In the genomic region with DNA sequence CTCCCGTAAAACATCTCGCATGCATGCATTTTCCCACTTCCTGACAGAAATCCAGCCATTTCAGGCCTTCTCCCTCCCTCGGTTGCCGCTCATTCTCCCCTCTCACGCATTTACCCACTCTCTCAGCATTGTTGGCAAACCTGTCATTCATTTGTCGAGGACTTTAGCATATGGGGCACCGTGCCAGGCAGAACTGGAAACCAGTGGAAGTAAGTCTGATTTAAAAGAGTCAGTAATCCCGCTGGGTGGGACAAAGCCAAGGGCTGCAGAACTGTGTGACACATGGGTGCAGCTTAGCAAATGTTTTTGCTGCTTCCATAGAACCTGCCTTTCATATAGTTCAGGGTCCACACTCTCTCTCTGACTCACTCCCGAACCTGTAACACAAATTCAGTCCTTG, we compare ENCODE assay signal across 20 mouse cellular contexts.
DNase-seq lines count a peak whose midpoint lies in the region; ATAC-seq and TF ChIP-seq lines count a peak whose summit lies in the region.
"Had no signal": no experiment of that assay in that cellular context is flagged by ENCODE, and none has a peak within 500 bp of the region (broad histone marks: within the 10 kb centered on the region; RNA-seq: fewer than 3 reads in every experiment).

No protein-coding gene starts in this region.

- ATAC-seq in embryonic facial prominence, embryonic 14.5 days (ENCODE audit: low read depth): no peak
- ATAC-seq in kidney, embryonic 15.5 days (replicated peaks; ENCODE audit: low FRiP score): no peak
- no peak for ATAC-seq in liver, embryonic 11.5 days (replicated peaks; ENCODE audit: low FRiP score)
- ATAC-seq: intestine, embryonic 16.5 days had no signal

- no peak overlapping the region for H3K9ac ChIP-seq in embryonic facial prominence, embryonic 14.5 days (ENCODE audit: low read depth, low read length)
- H3K9ac ChIP-seq in kidney, embryonic 15.5 days: no peak overlapping the region
- no peak overlapping the region for H3K9ac ChIP-seq in liver, embryonic 11.5 days (ENCODE audit: low read depth, low read length)
- H3K9ac ChIP-seq: hindbrain, embryonic 14.5 days; limb, embryonic 12.5 days; liver, embryonic 15.5 days; stomach, embryonic 15.5 days had no signal

- DNase-seq in embryonic facial prominence, embryonic 14.5 days (ENCODE audit: low spot score): peak; percentile 32
- no peak for DNase-seq in embryonic facial prominence, embryonic 10.5 days (ENCODE audit: low spot score)
- DNase-seq in kidney, adult 2 months: peak; percentile 86
- peak; percentile 7 for DNase-seq in brain, adult 2 months (ENCODE audit: low read depth, low spot score)
- peak; percentile 71 to 81 for DNase-seq in kidney, adult 8-10 months
- DNase-seq in gastrocnemius, postnatal 14 days: no peak
- DNase-seq in liver, embryonic 11.5 days (ENCODE audit: low spot score): no peak
- DNase-seq: adrenal gland, postnatal 36 days; cerebellum, postnatal 36 days; heart, postnatal 14 days; lung, postnatal 10 days had no signal

- WGBS in embryonic facial prominence, embryonic 14.5 days: 75% methylated on average over 9 of the region's 9 CpGs
- WGBS in embryonic facial prominence, embryonic 10.5 days: 88% methylated on average over 9 of the region's 9 CpGs
- WGBS in kidney, adult 2 months: 54% methylated on average over 9 of the region's 9 CpGs
- WGBS in kidney, embryonic 15.5 days: 77% methylated on average over 9 of the region's 9 CpGs
- WGBS in liver, embryonic 11.5 days: 81% methylated on average over 9 of the region's 9 CpGs

- TF ChIP-seq POLR2A in kidney, adult 2 months (IDR thresholded peaks at IDR 0.05; ENCODE audit: low read depth, low read length): no peak

- no peak overlapping the region for H3K4me3 ChIP-seq in embryonic facial prominence, embryonic 14.5 days (ENCODE audit: low read depth, low read length)
- H3K4me3 ChIP-seq in embryonic facial prominence, embryonic 10.5 days: no peak overlapping the region
- no peak overlapping the region for H3K4me3 ChIP-seq in kidney, adult 2 months (ENCODE audit: insufficient read depth, low read depth, low read length)
- no peak overlapping the region for H3K4me3 ChIP-seq in kidney, embryonic 15.5 days (replicated peaks)
- no peak overlapping the region for H3K4me3 ChIP-seq in liver, embryonic 11.5 days (ENCODE audit: low read depth, low read length)
- H3K4me3 ChIP-seq: erythroblast, embryonic 14.5 days; left cerebral cortex, adult 2 months; limb, embryonic 12.5 days; liver, embryonic 15.5 days; stomach, embryonic 15.5 days had no signal

- no peaks in the 10 kb centered on the region for H3K9me3 ChIP-seq in embryonic facial prominence, embryonic 14.5 days (ENCODE audit: control insufficient read depth, low read length)
- H3K9me3 ChIP-seq in embryonic facial prominence, embryonic 10.5 days: no peaks in the 10 kb centered on the region
- no peaks in the 10 kb centered on the region for H3K9me3 ChIP-seq in kidney, embryonic 15.5 days (replicated peaks)
- no peaks in the 10 kb centered on the region for H3K9me3 ChIP-seq in liver, embryonic 11.5 days (ENCODE audit: control insufficient read depth, low read length)
- H3K9me3 ChIP-seq: liver, embryonic 15.5 days; stomach, embryonic 15.5 days had no signal

- H3K4me2 ChIP-seq in embryonic facial prominence, embryonic 14.5 days (ENCODE audit: low read depth, low read length): no peak overlapping the region
- H3K4me2 ChIP-seq in kidney, embryonic 15.5 days: no peak overlapping the region
- H3K4me2 ChIP-seq in liver, embryonic 11.5 days: no peak overlapping the region
- H3K4me2 ChIP-seq: heart, embryonic 11.5 days; hindbrain, embryonic 14.5 days; limb, embryonic 12.5 days; liver, embryonic 15.5 days; stomach, embryonic 15.5 days had no signal

- H3K27me3 ChIP-seq in embryonic facial prominence, embryonic 14.5 days (replicated peaks; ENCODE audit: control insufficient read depth, insufficient read depth, low read length): no peaks in the 10 kb centered on the region
- no peaks in the 10 kb centered on the region for H3K27me3 ChIP-seq in embryonic facial prominence, embryonic 10.5 days (replicated peaks; ENCODE audit: low read depth, poor library complexity, severe bottlenecking)
- H3K27me3 ChIP-seq in kidney, adult 2 months (replicated peaks; ENCODE audit: control insufficient read depth, insufficient read depth, low read length): no peaks in the 10 kb centered on the region
- H3K27me3 ChIP-seq in kidney, embryonic 15.5 days: no peaks in the 10 kb centered on the region
- H3K27me3 ChIP-seq in liver, embryonic 11.5 days (replicated peaks; ENCODE audit: control insufficient read depth, insufficient read depth, low read length): no peaks in the 10 kb centered on the region
- H3K27me3 ChIP-seq: limb, embryonic 12.5 days; liver, embryonic 15.5 days; stomach, embryonic 15.5 days had no signal

- H3K4me1 ChIP-seq in embryonic facial prominence, embryonic 14.5 days (ENCODE audit: control insufficient read depth, insufficient read depth, low read length): no peaks in the 10 kb centered on the region; the same call in 1 of the 2 replicates
- no peaks in the 10 kb centered on the region for H3K4me1 ChIP-seq in embryonic facial prominence, embryonic 10.5 days
- H3K4me1 ChIP-seq in kidney, adult 2 months (ENCODE audit: control insufficient read depth, insufficient read depth, low read length): peaks cover 10% of the 10 kb centered on the region; the same call in 1 of the 2 replicates
- peaks cover 10% of the 10 kb centered on the region for H3K4me1 ChIP-seq in kidney, embryonic 15.5 days
- H3K4me1 ChIP-seq in liver, embryonic 11.5 days (replicated peaks; ENCODE audit: control insufficient read depth, insufficient read depth, low read length): no peaks in the 10 kb centered on the region
- H3K4me1 ChIP-seq: limb, embryonic 12.5 days; liver, embryonic 15.5 days; stomach, embryonic 15.5 days had no signal

- no peak for TF ChIP-seq CTCF in kidney, adult 2 months (conservative IDR thresholded peaks at IDR 0.05; ENCODE audit: insufficient read depth, insufficient read length, low read depth, low read length)

- no peak overlapping the region for H3K27ac ChIP-seq in embryonic facial prominence, embryonic 14.5 days (replicated peaks; ENCODE audit: low read depth, low read length)
- no peak overlapping the region for H3K27ac ChIP-seq in embryonic facial prominence, embryonic 10.5 days (replicated peaks)
- H3K27ac ChIP-seq in kidney, adult 2 months (ENCODE audit: insufficient read depth, low read depth, low read length): no peak overlapping the region
- no peak overlapping the region for H3K27ac ChIP-seq in kidney, embryonic 15.5 days
- H3K27ac ChIP-seq in liver, embryonic 11.5 days (ENCODE audit: low read depth, low read length): no peak overlapping the region
- H3K27ac ChIP-seq: hindbrain, embryonic 14.5 days; left cerebral cortex, adult 2 months; limb, embryonic 12.5 days; liver, embryonic 15.5 days; stomach, embryonic 15.5 days had no signal

- H3K36me3 ChIP-seq in embryonic facial prominence, embryonic 14.5 days (ENCODE audit: control insufficient read depth, insufficient read depth, low read length): no peaks in the 10 kb centered on the region
- H3K36me3 ChIP-seq in embryonic facial prominence, embryonic 10.5 days (replicated peaks): no peaks in the 10 kb centered on the region
- no peaks in the 10 kb centered on the region for H3K36me3 ChIP-seq in kidney, adult 2 months (ENCODE audit: control insufficient read depth, insufficient read depth, low read length)
- no peaks in the 10 kb centered on the region for H3K36me3 ChIP-seq in kidney, embryonic 15.5 days
- no peaks in the 10 kb centered on the region for H3K36me3 ChIP-seq in liver, embryonic 11.5 days (ENCODE audit: control insufficient read depth, insufficient read depth, low read length)
- H3K36me3 ChIP-seq: limb, embryonic 12.5 days; liver, embryonic 15.5 days; stomach, embryonic 15.5 days had no signal

- intact Hi-C loops in gastrocnemius, postnatal 14 days (cut with DNase I; ENCODE audit: low total_unique reads): no loop called here

Comparison
In these comparisons a context has a peak if more than half of its experiments do, and no peak if none do; other contexts are left out.
1. DNase-seq: peak in embryonic facial prominence, embryonic 14.5 days (single experiment), kidney, adult 2 months (single experiment), brain, adult 2 months (single experiment) and kidney, adult 8-10 months (2 of 2); none in embryonic facial prominence, embryonic 10.5 days (single experiment), gastrocnemius, postnatal 14 days (single experiment) and liver, embryonic 11.5 days (single experiment).